ENCODE assay signal across 8 mouse cellular contexts in genomic region chr3:34020382-34021258, GRCm38 (mm10). TPM values are rescaled to one million over a fixed set of nuclear protein-coding genes. Genes with fewer than 3 reads are reported as not detected.
DNase-seq lines count a peak whose midpoint lies in the region; ATAC-seq lines count a peak whose summit lies in the region.

No protein-coding gene starts in this region.

- H3K4me3 ChIP-seq in forebrain, embryonic 14.5 days (ENCODE audit: low read depth, low read length) = peak overlapping the region; percentile 95
- peak overlapping the region; percentile 89 for H3K4me3 ChIP-seq in kidney, embryonic 15.5 days (replicated peaks)
- H3K4me3 ChIP-seq in midbrain, embryonic 13.5 days (replicated peaks) = peak overlapping the region; percentile 97

- H3K36me3 ChIP-seq in forebrain, embryonic 14.5 days (ENCODE audit: control insufficient read depth, insufficient read depth, low read length) = no peaks in the 10 kb centered on the region
- H3K36me3 ChIP-seq in kidney, embryonic 15.5 days = no peaks in the 10 kb centered on the region
- no peaks in the 10 kb centered on the region for H3K36me3 ChIP-seq in midbrain, embryonic 13.5 days

- ATAC-seq in forebrain, embryonic 14.5 days = peak; percentile 55; the same call in 1 of the 2 replicates
- peak; percentile 47 for ATAC-seq in kidney, embryonic 15.5 days (replicated peaks; ENCODE audit: low FRiP score)
- ATAC-seq in midbrain, embryonic 13.5 days = no peak; the same call in 1 of the 2 replicates

- no peaks in the 10 kb centered on the region for H3K9me3 ChIP-seq in forebrain, embryonic 14.5 days (replicated peaks; ENCODE audit: control insufficient read depth, low read length)
- no peaks in the 10 kb centered on the region for H3K9me3 ChIP-seq in kidney, embryonic 15.5 days (replicated peaks)
- H3K9me3 ChIP-seq in midbrain, embryonic 13.5 days = no peaks in the 10 kb centered on the region

- peaks cover 5% of the 10 kb centered on the region for H3K4me1 ChIP-seq in forebrain, embryonic 14.5 days (ENCODE audit: control insufficient read depth, insufficient read depth, low read length)
- H3K4me1 ChIP-seq in kidney, embryonic 15.5 days = peaks cover 12% of the 10 kb centered on the region
- peaks cover 18% of the 10 kb centered on the region for H3K4me1 ChIP-seq in midbrain, embryonic 13.5 days (replicated peaks)

- H3K27me3 ChIP-seq in forebrain, embryonic 14.5 days (replicated peaks; ENCODE audit: control insufficient read depth, insufficient read depth, low read length) = no peaks in the 10 kb centered on the region
- H3K27me3 ChIP-seq in kidney, embryonic 15.5 days = no peaks in the 10 kb centered on the region
- H3K27me3 ChIP-seq in midbrain, embryonic 13.5 days = no peaks in the 10 kb centered on the region

- H3K4me2 ChIP-seq in forebrain, embryonic 14.5 days (ENCODE audit: low read length) = peak overlapping the region; percentile 79
- H3K4me2 ChIP-seq in kidney, embryonic 15.5 days = peak overlapping the region; percentile 78
- peak overlapping the region; percentile 80 for H3K4me2 ChIP-seq in midbrain, embryonic 13.5 days (replicated peaks)

- DNase-seq in cerebellum, adult 8-10 months = peak; percentile 15
- no peak for DNase-seq in cerebellum, postnatal 4 days (ENCODE audit: low spot score in 2 of 2)
- peak; percentile 3 for DNase-seq in urinary bladder, postnatal 14 days (ENCODE audit: low spot score)
- DNase-seq in urinary bladder, postnatal 10 days (ENCODE audit: low spot score) = no peak
- peak; percentile 31 for DNase-seq in forebrain, embryonic 14.5 days (ENCODE audit: low spot score)
- peak; percentile 65 for DNase-seq in yolk sac, embryonic 10.5 days (ENCODE audit: low spot score)

- H3K27ac ChIP-seq in forebrain, embryonic 14.5 days (ENCODE audit: low read depth, low read length) = peak overlapping the region; percentile 89
- H3K27ac ChIP-seq in kidney, embryonic 15.5 days = peak overlapping the region; percentile 94
- H3K27ac ChIP-seq in midbrain, embryonic 13.5 days = peak overlapping the region; percentile 94

- H3K9ac ChIP-seq in forebrain, embryonic 14.5 days (ENCODE audit: low read length) = peak overlapping the region; percentile 96
- peak overlapping the region; percentile 96 for H3K9ac ChIP-seq in kidney, embryonic 15.5 days
- peak overlapping the region; percentile 98 for H3K9ac ChIP-seq in midbrain, embryonic 13.5 days (replicated peaks)

- under 1% methylated on average over 37 of the region's 70 CpGs for WGBS in forebrain, embryonic 14.5 days
- under 1% methylated on average over 54 of the region's 70 CpGs for WGBS in kidney, embryonic 15.5 days
- WGBS in midbrain, embryonic 13.5 days = under 1% methylated on average over 50 of the region's 70 CpGs

RNA-seq across cellular contexts. Expression of gene Fxr1, which starts 0.9 kb away (rescaled TPM):
- 45.5 and 47.0 TPM in 2 replicates for polyA plus RNA-seq in forebrain, embryonic 14.5 days (2014; fragmentation: Nextera tagmentation; extraction: Ambion mirVana)
- 56.4 and 63.7 TPM in 2 replicates for polyA plus RNA-seq in kidney, embryonic 15.5 days (2015; fragmentation: Nextera tagmentation; extraction: Ambion mirVana)
- 45.5 and 45.8 TPM in 2 replicates for polyA plus RNA-seq in midbrain, embryonic 13.5 days (2015; fragmentation: Nextera tagmentation; extraction: Ambion mirVana)

Comparison
In these comparisons a context has a peak if more than half of its experiments do, and no peak if none do; other contexts are left out.
1. DNase-seq: peak in cerebellum, adult 8-10 months (single experiment), urinary bladder, postnatal 14 days (single experiment), forebrain, embryonic 14.5 days (single experiment) and yolk sac, embryonic 10.5 days (single experiment); none in cerebellum, postnatal 4 days (0 of 2) and urinary bladder, postnatal 10 days (single experiment).
2. Peak in every context shown above with its lines, with median percentiles within 50 percentile points of each other: H3K27ac ChIP-seq, H3K4me2 ChIP-seq, H3K4me3 ChIP-seq and H3K9ac ChIP-seq.